Mouse (Mus musculus) CH12.LX (cell line): ENCODE data around the gene Dnase2a. TPM values are rescaled to one million over a fixed set of nuclear protein-coding genes. Genes with fewer than 3 reads are reported as not detected.

ENCODE experiments used
- DNase-seq: peaks from one replicate; pipeline ENCODE4 v3.0.0-alpha.2; 2013; ENCODE audit errors: extremely low read depth
- H3K27ac ChIP-seq: 2 replicates; pipeline ENCODE4 v1.5.1; 2012; ENCODE audit warnings: low read depth, mild to moderate bottlenecking, control low read depth, moderate library complexity; ENCODE audit not compliant: insufficient read depth
- H3K27me3 ChIP-seq: replicated peaks from 2 replicates; pipeline ENCODE3; 2012; ENCODE audit warnings: inconsistent platforms
- H3K36me3 ChIP-seq, 2 experiments: replicated peaks in 1 of 2; 2 replicates each; pipeline versions ENCODE3 to v1.6.1; 2012; ENCODE audit warnings: inconsistent platforms in 1 of 2, low read length in 1 of 2, mild to moderate bottlenecking in 1 of 2, mixed read lengths in 1 of 2, moderate library complexity in 1 of 2; ENCODE audit not compliant: control insufficient read depth in 1 of 2, insufficient read depth in 1 of 2
- H3K4me1 ChIP-seq, 2 experiments: 2 replicates each; pipeline ENCODE4 v1.6.1; 2012; ENCODE audit warnings: inconsistent platforms in 1 of 2, moderate library complexity in 1 of 2; ENCODE audit not compliant: insufficient read depth in 2 of 2, control insufficient read depth in 1 of 2
- H3K4me2 ChIP-seq: 2 replicates; pipeline ENCODE4 v1.6.1; 2012; ENCODE audit warnings: low read depth, mild to moderate bottlenecking, control low read depth; ENCODE audit not compliant: poor library complexity, insufficient read depth, severe bottlenecking
- H3K4me3 ChIP-seq, 3 experiments: fragments of 150-350 bp in 1 of 3; sonication (generic) in 1 of 3; replicated peaks in 1 of 3; 2 replicates each; pipeline versions ENCODE3 to v1.5.1; 2011 to 2012; ENCODE audit warnings: low read depth in 2 of 3, low read length in 2 of 3, mild to moderate bottlenecking in 2 of 3, moderate library complexity in 2 of 3, control low read depth in 1 of 3, improper control_type of control experiment in 1 of 3, inconsistent platforms in 1 of 3, mixed read lengths in 1 of 3; ENCODE audit not compliant: poor library complexity in 1 of 3
- H3K79me2 ChIP-seq: replicated peaks from 2 replicates; pipeline ENCODE4 v1.6.1; 2012; ENCODE audit warnings: mild to moderate bottlenecking, moderate library complexity; ENCODE audit not compliant: control insufficient read depth, poor library complexity, insufficient read depth, severe bottlenecking; ENCODE audit errors: extremely low read depth
- H3K9ac ChIP-seq: 2 replicates; pipeline ENCODE4 v1.6.1; 2012; ENCODE audit warnings: low read depth, mild to moderate bottlenecking, control low read depth, moderate library complexity; ENCODE audit not compliant: insufficient read depth
- H3K9me3 ChIP-seq: replicated peaks from 2 replicates; pipeline ENCODE3; 2012; ENCODE audit warnings: low read length, inconsistent platforms, mixed read lengths
- BHLHE40 ChIP-seq: IDR thresholded peaks from 2 replicates; pipeline ENCODE4 v1.6.1; 2011; ENCODE audit warnings: mild to moderate bottlenecking, low read depth, low read length, improper control_type of control experiment
- E2F4 ChIP-seq: IDR thresholded peaks from 2 replicates; pipeline ENCODE4 v1.6.1; 2011; ENCODE audit warnings: low read depth, low read length, improper control_type of control experiment; ENCODE audit not compliant: insufficient replicate concordance
- EP300 ChIP-seq: IDR thresholded peaks from 2 replicates; pipeline ENCODE4 v1.6.1; 2011; ENCODE audit warnings: low read length, improper control_type of control experiment
- GABPA ChIP-seq: IDR thresholded peaks from 2 replicates; pipeline ENCODE4 v1.6.1; 2012; ENCODE audit warnings: low read depth, low read length, improper control_type of control experiment, inconsistent platforms; ENCODE audit not compliant: insufficient replicate concordance
- IRF4 ChIP-seq: IDR thresholded peaks from 2 replicates; pipeline ENCODE4 v1.6.1; 2014; ENCODE audit warnings: low read depth, mild to moderate bottlenecking, inconsistent platforms, low read length, improper control_type of control experiment
- MAFK ChIP-seq: IDR thresholded peaks from 2 replicates; pipeline ENCODE4 v1.6.1; 2011; ENCODE audit warnings: low read length, improper control_type of control experiment; ENCODE audit not compliant: insufficient replicate concordance
- MAZ ChIP-seq: IDR thresholded peaks from 2 replicates; pipeline ENCODE4 v1.6.1; 2012; ENCODE audit warnings: low read depth, mild to moderate bottlenecking, inconsistent platforms, low read length, improper control_type of control experiment, moderate library complexity
- MEF2A ChIP-seq: IDR thresholded peaks from 2 replicates; pipeline ENCODE4 v1.6.1; 2014; ENCODE audit warnings: low read depth, mild to moderate bottlenecking, inconsistent platforms, low read length, improper control_type of control experiment, borderline replicate concordance
- MXI1 ChIP-seq: IDR thresholded peaks from 2 replicates; pipeline ENCODE4 v1.6.1; 2011; ENCODE audit warnings: mild to moderate bottlenecking, low read depth, low read length, improper control_type of control experiment
- MYC ChIP-seq: IDR thresholded peaks from 2 replicates; pipeline ENCODE4 v1.6.1; 2011; ENCODE audit warnings: low read depth, mild to moderate bottlenecking, improper control_type of control experiment, low read length
- POLR2A ChIP-seq: IDR thresholded peaks from 2 replicates; pipeline ENCODE4 v1.6.1; 2011; ENCODE audit warnings: low read depth, mild to moderate bottlenecking, improper control_type of control experiment, low read length
- POLR2AphosphoS2 ChIP-seq: IDR thresholded peaks from 2 replicates; pipeline ENCODE4 v1.6.1; 2011; ENCODE audit warnings: low read depth, low read length, improper control_type of control experiment
- RCOR1 ChIP-seq: conservative IDR thresholded peaks from 2 replicates; pipeline ENCODE4 v1.6.1; 2012; ENCODE audit warnings: low read depth, mild to moderate bottlenecking, inconsistent platforms, low read length, improper control_type of control experiment
- SIN3A ChIP-seq: IDR thresholded peaks from 2 replicates; pipeline ENCODE4 v1.6.1; 2012; ENCODE audit warnings: low read length, improper control_type of control experiment, inconsistent platforms
- UBTF ChIP-seq: IDR thresholded peaks from 2 replicates; pipeline ENCODE4 v1.6.1; 2012; ENCODE audit warnings: low read depth, mild to moderate bottlenecking, inconsistent platforms, low read length, improper control_type of control experiment, moderate library complexity
- ZNF384 ChIP-seq: IDR thresholded peaks from 2 replicates; pipeline ENCODE4 v1.6.1; 2012; ENCODE audit warnings: low read depth, low read length, improper control_type of control experiment, inconsistent platforms
- dilution Hi-C: fragments of 300-500 bp; cut with MboI; formaldehyde crosslinking; loops from 2 replicates; pipeline ENCODE4 v1.14.3; 2020; ENCODE audit warnings: low sequenced_read_pairs; ENCODE audit not compliant: extremely low pct_unique_long_range_greater_than_20kb, extremely low pct_ligation_motif_present
- in situ Hi-C: fragments of 300-500 bp; cut with MboI; formaldehyde crosslinking; loops from 3 replicates; pipeline ENCODE4 v1.14.3; 2019; ENCODE audit warnings: low sequenced_read_pairs, low pct_ligation_motif_present, low pct_unique_long_range_greater_than_20kb, mixed read lengths
- polyA plus RNA-seq: library from polyadenylated mRNA; unstranded; fragments of >175 nt; gene quantifications from 2 replicates; pipeline ENCODE4 v1.2.1, GENCODE M21; 2012; ENCODE audit warnings: low read depth; ENCODE audit not compliant: insufficient read length
- total RNA-seq, 2 experiments: library from RNA; depleted of rRNA; stranded (reverse); fragments of 300-350 nt in 1 of 2; fragments of >200 nt in 1 of 2; gene quantifications; 2 replicates each; pipeline ENCODE4 v1.2.3; 2012 to 2014

The Dnase2a gene
- total and polyA plus RNA-seq, 3 experiments, result 12.8 to 25.4 (median 15.0) TPM

GRCm38 (mm10) chr8:84910551-84910950 is 2.2 kb downstream of the Dnase2a start:
- peaks cover 8 to 15% of the 10 kb centered on the region in 2 experiments for H3K4me1 ChIP-seq
- no peak overlapping the region for H3K4me2 ChIP-seq
- in situ Hi-C loops (no loop called here), dilution Hi-C loops (no loop called here)
- H3K27ac ChIP-seq, result no peak overlapping the region
- H3K79me2 ChIP-seq, result no peaks in the 10 kb centered on the region
- no peak overlapping the region for H3K4me3 ChIP-seq
- DNase-seq, result no peak
- H3K9ac ChIP-seq, result no peak overlapping the region
- TF ChIP-seq E2F4 (no peak), MYC (no peak), IRF4 (no peak), SIN3A (no peak), GABPA (no peak), EP300 (no peak)
- peaks cover 1% of the 10 kb centered on the region for H3K27me3 ChIP-seq
- H3K36me3 ChIP-seq, result peaks cover 12 to 50% of the 10 kb centered on the region in 2 experiments
- peaks cover 13% of the 10 kb centered on the region for H3K9me3 ChIP-seq

GRCm38 (mm10) chr8:84911854-84912253 is 3.5 kb downstream of the Dnase2a start:
- H3K36me3 ChIP-seq, result peaks cover 12 to 57% of the 10 kb centered on the region in 2 experiments
- peaks cover 13% of the 10 kb centered on the region for H3K9me3 ChIP-seq
- peaks cover 8 to 15% of the 10 kb centered on the region in 2 experiments for H3K4me1 ChIP-seq
- TF ChIP-seq GABPA (no peak), ZNF384 (no peak), MAZ (no peak), RCOR1 (no peak), BHLHE40 (no peak), MEF2A (no peak), MXI1 (no peak), POLR2A (no peak), MAFK (no peak), UBTF (no peak), MYC (no peak), POLR2AphosphoS2 (no peak)
- no peak for DNase-seq
- in situ Hi-C loops (no loop called here), dilution Hi-C loops (no loop called here)
- H3K4me3 ChIP-seq, result no peak overlapping the region
- H3K4me2 ChIP-seq, result no peak overlapping the region
- no peaks in the 10 kb centered on the region for H3K79me2 ChIP-seq
- H3K27ac ChIP-seq, result no peak overlapping the region
- no peak overlapping the region for H3K9ac ChIP-seq
- H3K27me3 ChIP-seq, result no peaks in the 10 kb centered on the region
